Mouse (Mus musculus) olfactory bulb, adult 2 months (tissue): ENCODE results near the gene Tmem132b.

Source experiments
- CTCF ChIP-seq: fragments of 200-500 bp; IDR thresholded peaks from 2 replicates; pipeline ENCODE4 v1.5.1; 2012; ENCODE audit warnings: low read depth, mild to moderate bottlenecking, low read length, moderate library complexity; ENCODE audit not compliant: insufficient read depth
- POLR2A ChIP-seq: fragments of 200-500 bp; IDR thresholded peaks from 2 replicates; pipeline ENCODE4 v1.6.1; 2012; ENCODE audit warnings: mild to moderate bottlenecking, low read depth, low read length, moderate library complexity; ENCODE audit not compliant: insufficient read depth

DNA sequence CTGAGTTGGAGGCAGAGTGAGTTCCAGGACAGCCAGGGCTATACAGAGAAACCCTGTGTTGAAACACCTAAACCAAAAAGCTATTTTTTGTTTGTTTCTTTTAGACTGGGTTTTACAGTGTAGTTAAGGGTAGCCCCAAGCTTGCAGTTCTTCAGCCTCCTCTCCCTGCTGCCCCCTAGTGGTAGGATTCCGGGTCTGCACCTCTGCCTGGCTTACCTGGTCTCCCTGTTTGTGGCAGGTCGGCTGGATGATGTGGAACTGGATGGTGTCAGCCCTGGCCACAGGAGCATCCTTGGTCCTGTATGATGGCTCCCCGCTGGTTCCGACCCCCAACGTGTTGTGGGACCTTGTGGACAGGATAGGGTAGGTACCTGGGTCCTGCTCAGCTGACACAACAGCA lies 22.0 kb upstream of the Tmem132b start:
- TF ChIP-seq CTCF (peak; percentile 67; the same call in 1 of the 2 replicates), POLR2A (no peak)
